Mouse (Mus musculus) lung, embryonic 14.5 days (tissue): Measurements from ENCODE around the gene Erich3. TPM values are rescaled to one million over a fixed set of nuclear protein-coding genes. Genes with fewer than 3 reads are reported as not detected.
A peak's percentile ranks its signal among the peaks of the same experiment; 100 is the strongest.

Experiments used
- ATAC-seq: fragments of 200-750 bp; cut with Nextera tagmentation; 2 replicates; pipeline ENCODE4 v1.8.0; 2017; ENCODE audit warnings: mild to moderate bottlenecking, moderate TSS enrichment, moderate library complexity; ENCODE audit not compliant: insufficient read depth
- DNase-seq: peaks from one replicate; pipeline ENCODE4 v3.0.0-alpha.2; 2015
- H3K27ac ChIP-seq: fragments of 300-500 bp; sonication (generic); 2 replicates; pipeline ENCODE4 v1.5.1; 2014; ENCODE audit warnings: low read depth, mild to moderate bottlenecking, moderate library complexity
- H3K27me3 ChIP-seq: fragments of 300-500 bp; sonication (generic); 2 replicates; pipeline ENCODE4 v1.6.1; 2014; ENCODE audit warnings: low read length, control low read depth; ENCODE audit not compliant: insufficient read depth
- H3K36me3 ChIP-seq: fragments of 300-500 bp; sonication (generic); 2 replicates; pipeline ENCODE4 v1.6.1; 2014; ENCODE audit warnings: control low read depth; ENCODE audit not compliant: insufficient read depth
- H3K4me1 ChIP-seq: fragments of 300-500 bp; sonication (generic); 2 replicates; pipeline ENCODE4 v1.6.1; 2014; ENCODE audit warnings: antibody characterized with exemption, control low read depth; ENCODE audit not compliant: insufficient read depth
- H3K4me2 ChIP-seq: fragments of 300-500 bp; sonication (generic); 2 replicates; pipeline ENCODE4 v1.6.1; 2014; ENCODE audit warnings: mild to moderate bottlenecking
- H3K4me3 ChIP-seq: fragments of 300-500 bp; sonication (generic); 2 replicates; pipeline ENCODE4 v1.5.1; 2014; ENCODE audit warnings: low read depth, low read length
- H3K9ac ChIP-seq: fragments of 300-500 bp; sonication (generic); 2 replicates; pipeline ENCODE4 v1.6.1; 2014
- H3K9me3 ChIP-seq: fragments of 300-500 bp; sonication (generic); 2 replicates; pipeline ENCODE4 v1.6.1; 2016; ENCODE audit warnings: low read depth, low read length, control low read depth
- CTCF ChIP-seq: IDR thresholded peaks from 2 replicates; pipeline ENCODE4 v1.5.1; 2016; ENCODE audit warnings: antibody characterized with exemption, low read depth
- WGBS: fragments of 180-500 bp; shearing (Covaris S2); extraction: QIAGEN DNeasy Blood & Tissue Kit; methylation state at CpG from one replicate; pipeline ENCODE4 v1.1.7; 2014; 5-methylcytosine and 5-hydroxymethylcytosine counted together
- polyA plus RNA-seq: library from polyadenylated mRNA; unstranded; fragments of >200 nt; fragmentation: Nextera tagmentation; extraction: Ambion mirVana; gene quantifications from 2 replicates; pipeline ENCODE4 v1.2.1, GENCODE M21; 2014

Gene Erich3
- polyA plus RNA-seq, 1 experiment from 2014 or later = not detected

DNA sequence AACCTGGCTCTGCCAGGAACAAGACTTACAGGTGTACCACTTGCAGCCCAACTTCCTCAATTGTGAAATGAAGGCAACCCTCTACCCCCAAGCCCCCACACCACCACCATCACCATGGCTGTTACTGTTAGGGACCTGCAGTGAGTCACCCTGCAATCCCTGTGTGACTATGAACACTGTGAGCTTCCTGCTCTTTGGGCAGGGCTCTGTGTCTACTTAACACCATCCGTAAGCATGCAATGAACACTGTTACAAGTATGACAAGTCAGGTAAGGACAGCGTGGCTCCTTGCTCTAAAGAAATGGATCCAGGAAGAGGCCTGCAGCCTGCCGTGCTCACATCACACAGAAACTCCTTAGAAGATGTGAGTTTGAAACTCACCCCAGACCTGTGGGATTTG lies 33.0 kb downstream of the Erich3 start:
- Histone ChIP-seq H3K36me3 (no peaks in the 10 kb centered on the region), H3K9me3 (no peaks in the 10 kb centered on the region), H3K4me1 (no peaks in the 10 kb centered on the region), H3K27me3 (no peaks in the 10 kb centered on the region), H3K4me3 (no peak overlapping the region), H3K9ac (no peak overlapping the region), H3K27ac (no peak overlapping the region), H3K4me2 (no peak overlapping the region)
- TF ChIP-seq CTCF = no peak
- DNase-seq (no peak), ATAC-seq (no peak)
- 80% methylated on average over 3 of the region's 3 CpGs for WGBS

DNA sequence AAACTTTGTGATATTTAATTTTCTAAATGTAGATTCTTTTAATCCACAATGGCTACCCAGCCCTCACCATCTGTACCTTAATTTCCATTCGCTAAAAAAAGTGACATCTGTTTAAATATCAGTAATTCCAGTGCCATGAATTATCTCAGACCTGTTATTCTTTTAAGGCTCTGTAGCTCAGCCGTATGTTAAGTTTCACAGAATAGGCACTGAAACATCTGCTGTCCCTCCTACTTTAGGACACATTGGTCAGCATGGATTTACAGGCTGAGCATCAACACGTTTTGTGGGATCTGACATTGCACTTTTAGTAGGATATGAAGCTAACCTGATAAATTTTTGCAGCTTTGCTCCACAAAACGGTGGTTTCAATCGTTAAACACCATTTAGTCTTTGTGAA lies 35.2 kb downstream of the Erich3 start:
- H3K4me2 ChIP-seq = no peak overlapping the region
- WGBS = 49% methylated on average over 5 of the region's 5 CpGs
- DNase-seq (no peak), ATAC-seq (no peak)
- H3K27ac ChIP-seq = no peak overlapping the region
- H3K36me3 ChIP-seq = no peaks in the 10 kb centered on the region
- H3K9ac ChIP-seq = no peak overlapping the region
- no peak for TF ChIP-seq CTCF
- no peaks in the 10 kb centered on the region for H3K9me3 ChIP-seq
- H3K4me1 ChIP-seq = no peaks in the 10 kb centered on the region
- no peaks in the 10 kb centered on the region for H3K27me3 ChIP-seq
- no peak overlapping the region for H3K4me3 ChIP-seq

DNA sequence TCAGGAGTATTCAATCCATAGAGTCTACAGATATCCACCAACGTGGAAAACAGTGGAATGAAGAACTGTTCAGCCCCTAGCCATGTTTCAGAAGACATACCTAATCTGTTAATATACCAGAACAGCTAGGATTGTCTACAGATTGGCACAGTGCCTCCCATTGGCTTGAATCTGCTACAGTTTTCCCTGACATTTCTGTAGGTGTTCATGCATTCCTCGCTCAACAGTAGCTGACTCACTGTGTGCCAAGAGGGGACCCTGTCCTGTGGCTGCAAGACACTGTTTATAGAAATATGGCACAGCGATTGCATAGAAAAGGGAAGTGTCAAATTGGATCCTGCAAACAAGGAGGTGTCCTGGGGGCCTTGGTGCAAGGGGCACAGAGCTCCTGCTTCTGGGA lies 36.6 kb downstream of the Erich3 start:
- Histone ChIP-seq H3K27me3 (no peaks in the 10 kb centered on the region), H3K9me3 (no peaks in the 10 kb centered on the region), H3K36me3 (no peaks in the 10 kb centered on the region), H3K4me3 (no peak overlapping the region), H3K4me1 (no peaks in the 10 kb centered on the region), H3K27ac (no peak overlapping the region), H3K4me2 (no peak overlapping the region), H3K9ac (no peak overlapping the region)
- 67% methylated on average over 3 of the region's 3 CpGs for WGBS
- DNase-seq (no peak), ATAC-seq (no peak)
- TF ChIP-seq CTCF = no peak

DNA sequence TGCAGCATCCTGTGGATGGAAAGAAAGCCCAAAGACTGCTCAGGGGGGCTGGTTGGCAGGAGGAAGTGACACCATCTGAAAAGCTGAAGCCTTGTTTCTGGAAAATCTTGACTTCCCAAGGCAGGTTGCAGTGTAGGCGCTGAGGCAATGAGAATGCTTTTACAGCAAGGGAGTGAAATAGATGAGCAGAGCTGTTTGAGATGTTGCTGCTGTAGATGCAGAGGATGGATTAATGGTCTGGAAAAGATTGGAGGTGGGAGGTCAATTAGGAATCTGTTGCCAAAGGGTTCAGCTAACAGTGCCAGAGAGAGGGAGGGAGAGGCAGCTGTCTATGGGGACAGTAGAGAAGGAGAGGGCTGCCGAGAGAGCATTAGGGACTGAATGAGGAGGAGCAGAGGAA lies 37.1 kb downstream of the Erich3 start:
- Histone ChIP-seq H3K9me3 (no peaks in the 10 kb centered on the region), H3K4me2 (no peak overlapping the region), H3K36me3 (no peaks in the 10 kb centered on the region), H3K4me3 (no peak overlapping the region), H3K27me3 (no peaks in the 10 kb centered on the region), H3K27ac (no peak overlapping the region), H3K9ac (no peak overlapping the region), H3K4me1 (no peaks in the 10 kb centered on the region)
- 59% methylated on average over 2 of the region's 2 CpGs for WGBS
- no peak for ATAC-seq
- DNase-seq = no peak
- no peak for TF ChIP-seq CTCF

DNA sequence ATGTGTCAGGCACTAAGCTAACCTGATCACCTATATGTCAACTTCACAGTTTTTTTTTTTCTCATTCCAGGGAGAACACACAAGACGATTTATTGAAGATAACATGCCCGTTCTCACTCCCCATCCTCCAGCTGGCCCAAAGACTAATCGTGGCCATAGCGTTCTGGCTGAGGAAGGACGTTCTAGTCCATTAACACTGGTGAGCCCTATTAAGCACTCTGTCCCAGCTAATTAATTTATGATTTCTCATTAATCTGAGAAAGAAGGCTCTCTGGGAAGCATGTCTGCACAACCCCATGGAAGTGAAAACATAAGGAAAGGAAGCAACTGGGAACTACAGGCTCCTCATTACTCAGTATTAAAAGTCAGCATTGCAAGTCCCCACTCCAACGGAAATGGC lies 41.1 kb downstream of the Erich3 start:
- Histone ChIP-seq H3K36me3 (no peaks in the 10 kb centered on the region), H3K27me3 (no peaks in the 10 kb centered on the region), H3K4me2 (no peak overlapping the region), H3K4me3 (no peak overlapping the region), H3K4me1 (no peaks in the 10 kb centered on the region), H3K27ac (no peak overlapping the region), H3K9ac (no peak overlapping the region), H3K9me3 (no peaks in the 10 kb centered on the region)
- ATAC-seq (no peak), DNase-seq (no peak)
- no peak for TF ChIP-seq CTCF
- 57% methylated on average over 6 of the region's 6 CpGs for WGBS

DNA sequence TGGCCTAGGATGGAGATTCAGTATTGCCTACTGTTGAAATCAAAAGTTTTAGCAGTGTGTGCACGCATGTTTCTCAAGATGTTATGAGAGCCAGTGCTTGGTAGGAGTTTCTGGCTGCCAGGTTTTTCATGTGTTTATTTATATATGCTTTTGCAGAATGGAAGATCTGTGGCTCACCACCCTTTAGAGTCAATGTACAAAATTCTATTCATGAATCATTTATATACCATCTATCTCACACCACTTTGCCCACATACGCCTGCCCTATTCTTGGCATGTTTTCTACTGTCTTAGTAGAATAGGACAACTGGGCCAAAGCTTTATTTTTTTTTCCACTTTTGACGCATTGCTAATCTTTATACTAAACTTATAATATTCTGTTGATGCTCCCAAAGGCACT lies 44.5 kb downstream of the Erich3 start:
- DNase-seq (no peak), ATAC-seq (no peak)
- Histone ChIP-seq H3K27me3 (no peaks in the 10 kb centered on the region), H3K4me2 (no peak overlapping the region), H3K4me3 (no peak overlapping the region), H3K4me1 (no peaks in the 10 kb centered on the region), H3K9ac (no peak overlapping the region), H3K9me3 (no peaks in the 10 kb centered on the region), H3K36me3 (no peaks in the 10 kb centered on the region), H3K27ac (no peak overlapping the region)
- 79% methylated on average over 3 of the region's 3 CpGs for WGBS
- TF ChIP-seq CTCF = no peak

DNA sequence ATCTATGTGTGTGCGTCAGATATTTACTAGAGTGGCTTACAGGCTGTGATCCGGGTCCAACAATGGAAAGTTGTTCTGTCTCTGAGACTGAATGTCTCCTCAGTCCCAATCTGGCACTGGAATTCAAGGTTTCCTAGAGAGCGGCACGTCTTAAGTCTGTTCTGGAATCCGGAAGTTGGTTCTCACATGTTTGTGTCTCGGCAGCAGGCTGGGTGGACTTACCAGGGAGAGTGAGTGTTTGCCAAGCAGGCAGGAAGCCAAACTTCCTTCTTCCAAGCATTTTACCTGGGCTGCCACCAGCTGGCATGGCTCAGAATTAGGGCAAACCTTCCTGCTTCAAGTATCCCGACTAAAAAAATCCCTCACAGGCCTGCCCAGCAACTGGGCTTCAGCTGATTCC lies 59.5 kb downstream of the Erich3 start:
- 0 out of 2 replicates have a peak, but pooled peaks have one; percentile 9 for TF ChIP-seq CTCF

DNA sequence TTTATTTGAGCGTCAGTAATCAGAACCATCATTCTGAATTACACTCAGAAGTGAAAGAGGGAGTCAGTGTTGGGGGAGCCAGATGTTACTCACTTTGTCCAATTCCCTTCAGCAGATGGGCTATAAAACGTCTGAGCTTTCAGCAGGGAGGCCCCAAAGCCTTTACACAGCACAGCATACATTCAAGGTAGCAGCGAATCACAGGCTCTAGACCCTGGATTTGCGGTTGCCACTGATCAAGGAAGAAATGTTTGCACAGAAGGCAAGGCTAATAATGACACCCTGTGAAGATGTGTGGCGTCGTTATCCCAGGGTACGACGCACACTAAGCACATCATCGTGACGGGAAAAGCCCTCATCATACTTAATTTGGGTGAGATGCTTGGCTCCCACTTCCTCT lies 67.8 kb downstream of the Erich3 start:
- H3K27me3 ChIP-seq = no peaks in the 10 kb centered on the region
- no peaks in the 10 kb centered on the region for H3K36me3 ChIP-seq
- no peak for TF ChIP-seq CTCF
- no peak overlapping the region for H3K4me3 ChIP-seq
- DNase-seq (no peak), ATAC-seq (no peak)
- no peak overlapping the region for H3K27ac ChIP-seq
- H3K9ac ChIP-seq = no peak overlapping the region
- 86% methylated on average over 10 of the region's 10 CpGs for WGBS
- no peaks in the 10 kb centered on the region for H3K9me3 ChIP-seq
- no peak overlapping the region for H3K4me2 ChIP-seq
- H3K4me1 ChIP-seq = no peaks in the 10 kb centered on the region

More for the DNA sequence above, 59.5 kb downstream of the Erich3 start:
- WGBS = 38% methylated on average over 7 of the region's 7 CpGs
- Histone ChIP-seq H3K9ac (no peak overlapping the region), H3K27me3 (no peaks in the 10 kb centered on the region), H3K4me1 (no peaks in the 10 kb centered on the region; the same call in 1 of the 2 replicates), H3K9me3 (no peaks in the 10 kb centered on the region), H3K27ac (no peak overlapping the region), H3K36me3 (no peaks in the 10 kb centered on the region), H3K4me2 (no peak overlapping the region), H3K4me3 (no peak overlapping the region)
- peak; percentile 92 for ATAC-seq
- DNase-seq = peak; percentile 80
